Mouse (Mus musculus) kidney, postnatal 25 days (tissue): Measurements from ENCODE around the gene Tert.

Source experiments
- DNase-seq, 2 experiments: peaks; one replicate each; pipeline ENCODE4 v3.0.0; 2021; ENCODE audit warnings: mixed read lengths in 2 of 2

Tert gene

GRCm38 (mm10) chr13:73626745-73627549 lies at the start of gene Tert:
Gene Tert, plus strand, starts transcription at chr13:73626911.
- peak; percentile 68 to 80 for DNase-seq

- no peak for DNase-seq
Observed at GRCm38 (mm10) chr13:73577277-73577676, 49.4 kb upstream of the Tert start.

GRCm38 (mm10) chr13:73591488-73591887 lies 35.2 kb upstream of the Tert start:
- DNase-seq = no peak

- no peak for DNase-seq
Observed at GRCm38 (mm10) chr13:73592546-73592945, 34.2 kb upstream of the Tert start.

- no peak for DNase-seq
Observed at GRCm38 (mm10) chr13:73596276-73596675, 30.4 kb upstream of the Tert start.

GRCm38 (mm10) chr13:73600217-73600616 lies 26.5 kb upstream of the Tert start:
- no peak for DNase-seq

- no peak for DNase-seq
Observed at GRCm38 (mm10) chr13:73603046-73603445, 23.7 kb upstream of the Tert start.

GRCm38 (mm10) chr13:73603522-73604155 lies 23.1 kb upstream of the Tert start, which contains the start of gene Clptm1l:
Gene Clptm1l, plus strand, starts transcription at chr13:73604006.
- peak; percentile 97 to 99 for DNase-seq

- no peak for DNase-seq
Observed at GRCm38 (mm10) chr13:73604156-73604957, 22.4 kb upstream of the Tert start.

GRCm38 (mm10) chr13:73618406-73618805 lies 8.3 kb upstream of the Tert start:
- no peak for DNase-seq

GRCm38 (mm10) chr13:73620637-73621036 lies 6.1 kb upstream of the Tert start:
- peak in 1 of 2 experiments; percentile 11 for DNase-seq

- DNase-seq = no peak
Observed at GRCm38 (mm10) chr13:73626410-73626744, 334 bp upstream of the Tert start.

GRCm38 (mm10) chr13:73628586-73629113 lies 1.9 kb downstream of the Tert start:
- DNase-seq = no peak

GRCm38 (mm10) chr13:73631837-73632236 lies 5.1 kb downstream of the Tert start:
- no peak for DNase-seq

GRCm38 (mm10) chr13:73637826-73638225 lies 11.1 kb downstream of the Tert start:
- no peak for DNase-seq

GRCm38 (mm10) chr13:73641296-73641695 lies 14.6 kb downstream of the Tert start:
- no peak for DNase-seq

GRCm38 (mm10) chr13:73646397-73647087 lies 19.8 kb downstream of the Tert start:
- peak; percentile 67 to 84 for DNase-seq

- DNase-seq = no peak
Observed at GRCm38 (mm10) chr13:73653266-73653665, 26.6 kb downstream of the Tert start.

- no peak for DNase-seq
Observed at GRCm38 (mm10) chr13:73654976-73655375, 28.3 kb downstream of the Tert start.

GRCm38 (mm10) chr13:73658953-73659352 lies 32.2 kb downstream of the Tert start:
- DNase-seq = no peak

GRCm38 (mm10) chr13:73660163-73660695 lies 33.5 kb downstream of the Tert start:
- peak in 1 of 2 experiments; percentile 58 for DNase-seq

- DNase-seq = peak; percentile 73 to 89
Observed at GRCm38 (mm10) chr13:73675161-73675560, 48.5 kb downstream of the Tert start.
